Mouse (Mus musculus) skeletal muscle tissue, adult 2 months (tissue): ENCODE data around the gene Fbln5.

Experiments
- DNase-seq: peaks from one replicate; pipeline ENCODE4 v3.0.0-alpha.2; 2012; ENCODE audit warnings: low read depth, low spot score

Gene Fbln5

DNA sequence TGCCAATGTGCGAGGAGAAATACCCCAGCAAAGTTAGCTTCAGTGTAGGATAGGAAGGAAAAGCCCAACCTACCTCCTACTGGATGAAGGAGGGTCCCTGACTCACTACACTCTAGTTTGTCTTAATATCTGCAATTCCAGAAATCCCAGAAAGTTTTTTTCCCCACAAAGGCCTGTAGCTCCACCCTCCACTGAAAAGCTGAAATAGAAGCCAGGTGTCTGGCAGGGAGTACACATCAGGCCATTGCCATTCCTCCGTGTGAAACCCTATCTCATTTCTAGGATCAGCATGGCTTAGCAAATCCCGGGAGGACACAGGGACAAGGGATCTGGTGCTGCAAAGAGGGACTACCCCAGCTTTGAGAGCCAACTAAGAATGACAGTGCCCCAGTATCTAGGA, 55.8 kb downstream of the Fbln5 start:
- DNase-seq, result no peak

DNA sequence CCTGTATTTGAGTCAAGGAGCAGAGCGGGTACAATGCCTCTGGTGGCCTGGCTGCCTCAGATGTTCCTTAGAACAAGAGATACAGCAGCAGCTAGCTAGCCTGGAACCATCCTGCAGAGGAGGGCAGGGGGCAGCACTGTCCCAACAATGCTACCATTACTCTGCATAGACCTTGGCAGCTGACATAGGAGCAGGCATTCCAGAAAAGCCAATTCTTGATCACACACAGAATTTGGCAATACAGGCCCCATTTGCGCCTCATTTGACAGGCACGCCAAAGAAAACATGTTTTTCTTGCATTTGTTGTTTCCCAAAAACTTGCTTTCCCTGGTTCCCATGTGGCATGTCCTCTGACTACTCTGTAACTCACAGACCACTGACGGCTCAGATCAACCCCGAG, 56.8 kb downstream of the Fbln5 start:
- no peak for DNase-seq

DNA sequence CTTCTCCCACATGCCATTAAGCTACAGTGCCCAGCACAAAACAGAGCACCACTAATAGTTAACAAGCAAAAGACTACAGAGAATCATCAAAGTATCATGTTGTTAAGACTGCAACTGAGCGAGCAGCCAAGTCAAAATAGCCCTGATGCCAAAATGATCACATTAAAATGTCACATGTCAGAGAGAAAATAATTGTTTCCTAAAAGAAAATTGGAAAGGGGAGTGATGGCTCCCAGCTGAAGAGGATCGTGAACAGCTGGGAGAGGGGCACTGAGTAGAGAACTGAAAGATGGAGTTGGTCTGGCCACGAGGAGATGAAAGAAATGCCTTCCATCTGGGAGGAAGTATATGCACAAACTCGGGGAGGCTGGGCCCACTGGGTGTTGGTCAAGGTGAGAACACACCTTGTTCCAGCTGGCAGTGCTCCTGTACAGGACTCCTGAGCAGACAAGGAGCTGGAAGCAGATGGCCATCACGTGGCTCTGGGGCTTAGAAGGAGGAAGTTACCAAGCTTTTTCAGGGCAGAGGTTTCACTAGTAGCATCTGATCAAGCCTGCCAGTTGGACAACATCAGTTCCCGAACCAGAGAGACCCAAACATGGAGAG, 59.3 kb downstream of the Fbln5 start:
- DNase-seq, result no peak

DNA sequence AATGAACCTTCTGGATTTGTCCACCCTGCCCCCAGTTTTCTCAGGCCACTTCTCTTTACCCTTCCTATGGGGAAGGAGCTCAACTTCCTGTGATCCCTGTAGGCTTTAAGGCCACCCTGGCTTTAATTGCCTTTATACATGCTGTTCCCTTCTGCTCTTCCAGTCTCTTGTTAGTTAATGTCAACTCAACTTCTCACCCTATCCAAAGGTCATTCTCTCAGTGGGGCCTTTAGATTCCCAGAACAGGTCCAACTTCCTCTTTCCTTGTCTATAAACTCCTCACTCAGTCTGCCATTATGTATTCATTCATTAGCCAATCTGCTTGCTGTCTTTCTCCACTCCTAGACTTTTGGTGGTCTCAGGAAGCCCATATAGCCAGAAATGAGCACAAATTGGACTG, 60.2 kb downstream of the Fbln5 start:
- DNase-seq, result no peak

DNA sequence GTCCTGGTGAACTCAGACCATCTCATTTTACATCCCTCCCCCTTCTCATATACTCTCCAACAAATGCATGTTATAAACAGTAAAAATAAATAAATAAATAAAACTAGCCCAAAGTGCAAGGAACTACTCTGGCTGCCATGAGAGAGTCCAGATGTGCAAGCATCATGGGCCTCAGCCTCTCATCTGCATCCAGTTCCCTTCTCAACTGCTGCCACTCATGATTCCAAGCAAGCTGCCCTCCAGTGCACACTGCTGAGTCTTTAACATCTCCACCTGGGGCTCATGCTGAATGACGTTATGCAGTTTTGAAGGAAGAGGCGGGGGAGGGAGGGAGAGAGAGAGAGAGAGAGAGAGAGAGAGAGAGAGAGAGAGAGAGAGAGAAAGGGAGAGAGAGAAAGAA, 76.5 kb downstream of the Fbln5 start:
- DNase-seq, result no peak

DNA sequence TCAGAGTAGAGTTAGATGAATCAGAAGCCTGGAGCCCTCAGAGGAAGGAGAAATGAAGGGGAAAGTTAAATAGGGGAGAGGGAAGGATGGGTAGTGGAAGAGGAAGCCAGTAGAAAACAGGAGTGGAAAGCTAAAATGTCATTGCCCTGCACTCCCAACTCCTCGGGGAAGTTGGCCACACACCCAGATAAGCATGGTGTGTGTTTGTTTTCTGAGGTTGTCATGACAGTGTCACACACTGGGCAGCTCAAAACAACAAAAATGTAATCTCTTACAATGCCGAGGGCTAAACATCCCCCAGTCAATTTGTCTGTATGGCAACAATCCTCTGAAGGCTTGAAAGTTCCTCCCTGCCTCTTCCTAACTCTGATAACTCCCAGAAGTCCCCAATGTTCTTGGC, 78.4 kb downstream of the Fbln5 start:
- DNase-seq, result no peak

DNA sequence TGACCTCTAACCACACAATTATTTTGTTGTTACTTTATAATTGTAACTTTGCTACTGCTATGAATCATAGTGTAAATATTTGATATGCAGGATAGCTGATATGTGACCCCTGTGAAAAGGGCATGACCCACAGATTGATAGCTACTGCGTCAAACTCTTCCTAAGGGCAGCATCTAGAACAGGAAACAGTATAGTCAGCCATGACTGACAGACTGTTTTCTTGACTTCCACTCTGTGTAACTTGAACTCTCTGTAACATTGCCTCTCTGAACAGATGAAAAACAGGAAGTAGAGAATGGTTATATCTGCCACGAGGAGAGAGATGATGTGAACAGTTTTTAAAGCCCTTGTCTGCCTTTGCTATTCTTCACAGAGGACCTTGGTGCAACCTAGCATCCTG, 78.8 kb downstream of the Fbln5 start:
- no peak for DNase-seq

DNA sequence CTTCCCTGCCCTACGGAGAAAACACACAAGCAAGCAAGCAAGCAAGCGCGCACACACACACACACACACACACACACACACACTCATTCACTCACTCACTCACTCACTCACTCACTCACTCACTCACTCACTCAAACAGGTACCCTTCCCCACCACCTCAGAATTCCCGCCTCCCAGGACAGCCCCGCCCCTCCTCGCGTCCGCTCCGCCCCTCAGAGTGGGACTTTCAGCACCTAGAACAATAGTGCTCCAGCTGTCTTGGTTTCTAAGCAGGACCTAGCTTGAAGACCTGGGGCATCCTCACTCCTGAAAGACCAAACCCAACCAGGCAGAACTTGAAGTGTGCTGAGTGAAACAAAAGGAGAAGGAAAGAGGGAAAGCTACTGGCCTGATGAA, 100.1 kb downstream of the Fbln5 start:
- no peak for DNase-seq

DNA sequence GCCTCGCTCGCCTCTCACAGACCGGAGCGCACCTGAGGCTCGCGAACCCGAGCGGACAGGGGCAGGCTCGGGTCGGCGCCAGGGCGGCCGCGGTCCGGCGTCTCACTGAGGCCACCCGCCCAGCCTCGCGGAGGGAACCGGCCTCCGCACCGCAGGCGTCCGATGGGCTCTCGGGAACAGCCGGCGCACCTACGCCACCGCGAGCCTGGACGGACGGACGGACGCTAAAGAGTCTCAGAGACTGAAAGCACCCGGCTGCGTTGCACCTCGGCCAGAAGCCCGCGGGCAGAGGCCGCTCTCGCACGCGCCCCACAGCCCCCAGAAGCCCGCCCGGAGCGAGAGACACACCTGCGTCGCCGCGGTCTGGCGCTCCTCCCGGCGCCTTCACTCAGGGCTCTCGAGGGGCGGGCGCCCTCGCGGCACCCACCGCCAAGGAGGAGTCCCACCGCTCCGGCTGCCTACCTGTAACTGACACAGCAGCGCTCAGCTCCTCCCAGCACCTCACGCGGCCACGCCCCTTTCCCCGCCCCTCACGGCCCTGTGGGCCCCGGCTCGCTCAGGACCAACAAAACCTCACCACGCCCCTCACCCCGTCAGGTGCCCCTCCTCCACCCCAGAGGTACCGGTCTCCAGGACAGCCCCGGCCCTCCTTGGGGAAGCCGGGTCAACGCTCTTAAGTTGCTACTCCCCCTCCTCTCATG, 100.7 kb downstream of the Fbln5 start, which contains the start of gene Tc2n:
Tc2n (minus strand) TSS at position 470 of the 701 bp plus-strand sequence.
- no peak for DNase-seq

DNA sequence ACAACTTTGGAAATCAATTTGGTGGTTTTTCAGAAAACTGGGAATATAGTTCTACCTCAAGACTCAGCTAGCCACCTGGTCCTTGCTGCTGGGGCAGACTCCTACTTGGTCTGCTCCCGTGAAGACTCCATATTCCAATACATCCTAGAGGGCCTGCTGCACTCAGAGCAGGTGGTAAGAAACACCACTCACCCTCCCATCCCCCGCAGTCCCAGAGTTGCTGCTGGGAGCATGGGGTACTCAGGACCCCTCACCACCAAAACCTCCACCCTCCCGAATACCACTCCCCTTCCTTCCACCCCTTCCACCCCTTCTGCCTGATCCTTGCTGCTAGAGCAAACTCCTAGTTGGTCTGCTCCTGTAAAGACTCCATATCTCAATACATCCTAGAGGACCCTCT, 119.7 kb downstream of the Fbln5 start:
- DNase-seq, result no peak
